Mouse (Mus musculus) limb, embryonic 15.5 days (tissue): ENCODE results near the gene Dennd2a. TPM values are rescaled to one million over a fixed set of nuclear protein-coding genes. Genes with fewer than 3 reads are reported as not detected.
"Not testable (repeated sequence)": the region's sequence is repeated elsewhere in the genome, so short reads cannot be mapped to it uniquely, and the experiment has no call there.

ENCODE experiments used
- ATAC-seq: fragments of 200-750 bp; cut with Nextera tagmentation; 2 replicates; pipeline ENCODE4 v1.8.0; 2017; ENCODE audit warnings: low read depth, moderate TSS enrichment; ENCODE audit not compliant: insufficient number of reproducible peaks, low FRiP score, low TSS enrichment
- H3K27ac ChIP-seq: fragments of 300-500 bp; sonication (generic); 2 replicates; pipeline ENCODE4 v1.5.1; 2015; ENCODE audit warnings: moderate library complexity, mild to moderate bottlenecking, inconsistent platforms
- H3K27me3 ChIP-seq: fragments of 300-500 bp; sonication (generic); 2 replicates; pipeline ENCODE4 v1.6.1; 2015; ENCODE audit warnings: inconsistent platforms
- H3K36me3 ChIP-seq: fragments of 300-500 bp; sonication (generic); 2 replicates; pipeline ENCODE4 v1.6.1; 2015; ENCODE audit warnings: inconsistent platforms
- H3K4me1 ChIP-seq: fragments of 300-500 bp; sonication (generic); 2 replicates; pipeline ENCODE4 v1.6.1; 2015; ENCODE audit warnings: inconsistent platforms
- H3K4me2 ChIP-seq: fragments of 300-500 bp; sonication (generic); 2 replicates; pipeline ENCODE4 v1.6.1; 2015; ENCODE audit warnings: mild to moderate bottlenecking, inconsistent platforms
- H3K4me3 ChIP-seq: fragments of 300-500 bp; sonication (generic); 2 replicates; pipeline ENCODE4 v1.5.1; 2015; ENCODE audit warnings: mild to moderate bottlenecking, inconsistent platforms
- H3K9ac ChIP-seq: fragments of 300-500 bp; sonication (generic); 2 replicates; pipeline ENCODE4 v1.6.1; 2015; ENCODE audit warnings: inconsistent platforms
- H3K9me3 ChIP-seq: fragments of 300-500 bp; sonication (generic); 2 replicates; pipeline ENCODE4 v1.6.1; 2016; ENCODE audit warnings: inconsistent platforms
- WGBS: fragments of 180-500 bp; shearing (Covaris S2); methylation state at CpG from one replicate; pipeline ENCODE4 v1.1.7; 2015; 5-methylcytosine and 5-hydroxymethylcytosine counted together
- polyA plus RNA-seq: library from polyadenylated mRNA; unstranded; fragments of >200 nt; fragmentation: Nextera tagmentation; extraction: Ambion mirVana; gene quantifications from 2 replicates; pipeline ENCODE4 v1.2.1, GENCODE M21; 2015

Dennd2a gene
- polyA plus RNA-seq, 1 experiment from 2014 or later = 21.7 TPM

DNA sequence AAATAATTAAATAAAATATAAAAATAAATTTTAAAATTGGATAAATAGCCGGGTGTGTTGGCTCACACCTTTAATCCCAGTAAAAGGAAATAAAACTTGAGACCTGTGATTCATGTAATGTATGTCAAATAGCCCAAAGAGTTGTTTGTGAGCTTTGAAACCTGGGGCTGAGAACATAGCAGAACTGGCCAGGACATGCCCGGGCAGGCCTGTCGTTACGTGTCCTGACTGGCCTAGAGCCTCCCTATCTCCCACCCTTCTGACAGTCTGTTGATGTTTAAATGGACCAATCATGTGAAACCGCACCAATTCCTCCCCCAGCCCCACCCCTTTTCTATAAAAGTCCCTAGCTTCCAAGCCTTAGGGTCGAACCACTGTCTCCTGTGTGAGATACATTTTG, 120.1 kb downstream of the Dennd2a start:
- not testable (repeated sequence) for H3K9me3 ChIP-seq, H3K27me3 ChIP-seq, H3K9ac ChIP-seq, H3K36me3 ChIP-seq, H3K27ac ChIP-seq, H3K4me3 ChIP-seq, H3K4me1 ChIP-seq, ATAC-seq, H3K4me2 ChIP-seq
- 83% methylated on average over 6 of the region's 6 CpGs for WGBS

DNA sequence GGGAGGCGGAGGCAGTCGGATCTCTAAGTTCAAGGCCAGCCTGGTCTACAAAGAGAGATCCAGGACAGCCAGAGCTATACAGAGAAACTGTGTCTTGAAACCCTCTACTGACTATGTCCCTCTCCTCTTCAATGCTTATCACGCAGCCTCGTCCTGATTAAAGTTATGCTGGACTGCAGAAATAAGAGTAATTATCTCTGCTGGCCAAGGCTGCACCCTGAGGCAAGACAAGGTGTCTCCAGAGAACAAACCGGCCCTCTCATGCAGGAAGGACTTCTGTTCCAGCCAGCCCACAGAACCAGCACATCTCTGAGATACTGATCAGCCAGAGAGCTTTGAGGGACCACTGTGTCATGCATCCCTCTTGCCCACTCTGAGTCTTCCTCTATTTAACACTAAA, 121.8 kb downstream of the Dennd2a start:
- ATAC-seq = no peak
- Histone ChIP-seq H3K36me3 (no peaks in the 10 kb centered on the region), H3K4me2 (no peak overlapping the region), H3K27ac (no peak overlapping the region), H3K27me3 (no peaks in the 10 kb centered on the region), H3K9me3 (no peaks in the 10 kb centered on the region), H3K4me3 (no peak overlapping the region), H3K9ac (no peak overlapping the region), H3K4me1 (no peaks in the 10 kb centered on the region)
- WGBS = 85% methylated on average over 5 of the region's 5 CpGs

DNA sequence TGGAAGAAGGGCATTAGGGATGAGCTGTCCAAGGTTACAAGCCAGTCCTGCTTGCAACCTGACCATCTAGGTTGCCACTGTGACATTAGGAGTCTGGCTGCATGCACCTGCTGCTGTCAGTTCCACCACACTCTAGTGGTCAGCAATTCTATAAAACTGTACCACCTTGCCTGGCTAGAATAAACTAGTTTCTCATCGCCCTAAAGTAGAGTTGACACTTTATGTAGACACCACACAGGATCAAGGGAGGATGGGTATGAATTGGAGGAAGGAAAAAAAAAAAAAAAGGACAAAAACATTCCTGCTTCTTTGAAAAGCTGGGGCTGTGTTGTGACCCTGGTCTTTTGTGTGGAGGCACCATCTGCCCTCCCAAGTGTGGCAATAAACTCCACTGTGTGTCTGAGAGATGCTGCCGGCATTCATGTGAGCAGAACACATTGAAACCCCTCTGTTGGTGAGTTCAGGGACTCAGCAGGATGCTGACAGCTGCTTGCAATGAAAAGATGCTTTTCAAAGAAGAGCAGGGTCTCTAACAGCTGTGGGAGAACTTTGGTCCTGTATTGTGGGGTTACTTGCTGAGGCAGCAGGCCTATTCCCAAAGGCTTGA, 122.7 kb downstream of the Dennd2a start:
- no peaks in the 10 kb centered on the region for H3K4me1 ChIP-seq
- H3K9ac ChIP-seq = no peak overlapping the region
- no peak overlapping the region for H3K27ac ChIP-seq
- no peak for ATAC-seq
- H3K9me3 ChIP-seq = no peaks in the 10 kb centered on the region
- no peak overlapping the region for H3K4me3 ChIP-seq
- no peaks in the 10 kb centered on the region for H3K27me3 ChIP-seq
- H3K36me3 ChIP-seq = no peaks in the 10 kb centered on the region
- 66% methylated on average over 2 of the region's 2 CpGs for WGBS
- H3K4me2 ChIP-seq = no peak overlapping the region

DNA sequence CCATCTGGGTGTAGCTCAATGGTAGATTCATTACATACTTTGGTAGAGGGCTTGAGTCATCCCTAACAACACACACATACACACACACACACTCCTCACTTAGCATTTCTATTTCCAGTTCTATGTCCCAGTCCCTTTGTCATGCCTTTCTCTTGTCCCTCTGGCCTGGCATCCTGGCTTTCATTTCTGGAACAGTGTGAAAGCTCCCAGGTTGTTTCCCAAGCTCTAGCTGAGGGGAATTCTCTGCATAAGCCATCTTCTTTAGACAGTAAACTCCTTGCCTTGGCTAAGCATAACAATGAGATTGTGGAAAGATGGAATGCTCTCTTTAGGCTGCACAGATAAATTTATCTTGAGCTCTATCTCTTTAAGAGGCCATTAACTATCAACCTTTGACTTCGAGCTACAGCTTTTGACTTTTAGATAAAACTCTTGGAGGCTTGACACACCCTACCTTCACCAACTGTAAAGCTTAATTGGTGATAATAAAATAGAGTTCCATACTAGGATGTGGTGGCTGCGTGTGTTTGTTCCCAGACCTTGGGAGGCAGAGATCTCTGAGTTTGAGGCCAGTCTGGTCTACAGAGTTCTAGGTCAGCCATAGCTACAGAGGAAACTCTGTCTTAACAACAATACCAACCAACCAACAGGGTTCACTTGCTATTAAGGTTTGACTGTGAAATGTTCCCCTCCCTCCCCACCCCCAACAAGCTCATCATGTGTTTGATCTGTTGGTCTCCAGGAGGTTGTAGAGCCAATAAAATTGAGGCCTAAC, 123.4 kb downstream of the Dennd2a start:
- Histone ChIP-seq H3K27ac (no peak overlapping the region), H3K4me3 (no peak overlapping the region), H3K9ac (no peak overlapping the region), H3K4me1 (no peaks in the 10 kb centered on the region), H3K4me2 (no peak overlapping the region), H3K9me3 (no peaks in the 10 kb centered on the region), H3K36me3 (no peaks in the 10 kb centered on the region), H3K27me3 (no peaks in the 10 kb centered on the region)
- ATAC-seq = no peak
- 69% methylated on average over 2 of the region's 2 CpGs for WGBS

DNA sequence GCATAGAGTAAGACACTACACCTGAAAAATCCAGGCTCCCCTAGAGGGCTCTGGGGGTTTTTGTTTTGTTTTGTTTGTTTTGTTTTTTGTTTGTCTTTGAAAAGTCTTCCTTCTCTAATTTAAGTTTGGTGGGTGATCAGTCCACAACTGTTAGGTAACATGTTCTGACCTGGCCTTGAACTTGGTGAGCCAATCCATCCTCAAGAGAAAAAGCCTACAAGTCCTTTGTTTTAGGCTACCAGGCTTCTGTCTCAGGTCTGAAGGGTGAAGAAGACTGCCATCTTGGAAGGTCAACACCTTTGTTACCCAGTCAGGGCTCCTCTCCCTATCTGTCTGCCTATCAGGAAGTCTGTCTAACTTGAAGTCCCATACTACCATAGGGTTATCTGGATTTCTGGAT, 124.0 kb downstream of the Dennd2a start:
- Histone ChIP-seq H3K9ac (no peak overlapping the region), H3K4me1 (no peaks in the 10 kb centered on the region), H3K4me2 (no peak overlapping the region), H3K9me3 (no peaks in the 10 kb centered on the region), H3K36me3 (no peaks in the 10 kb centered on the region), H3K4me3 (no peak overlapping the region), H3K27me3 (no peaks in the 10 kb centered on the region), H3K27ac (no peak overlapping the region)
- ATAC-seq = no peak

DNA sequence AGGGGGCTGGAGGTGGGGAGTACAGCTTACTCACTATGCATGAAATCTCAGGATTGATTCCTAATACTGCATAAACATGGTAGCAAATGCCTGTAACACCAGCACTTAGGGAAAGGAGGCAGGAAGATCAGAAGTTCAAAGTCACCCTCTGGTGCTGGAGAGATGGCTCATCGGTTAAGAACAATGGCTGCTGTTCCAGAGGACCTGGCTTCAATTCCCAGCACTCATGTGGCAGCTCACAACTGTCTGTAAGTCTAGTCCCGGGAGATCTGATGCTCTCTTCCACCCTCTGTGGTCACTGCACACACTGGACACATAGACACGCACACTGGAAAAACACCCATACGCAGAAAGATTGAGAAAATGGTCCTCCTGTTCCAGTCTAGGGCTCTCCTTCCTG, 124.5 kb downstream of the Dennd2a start:
- no peaks in the 10 kb centered on the region for H3K27me3 ChIP-seq
- WGBS = 88% methylated on average over 4 of the region's 4 CpGs
- H3K4me1 ChIP-seq = no peaks in the 10 kb centered on the region
- no peak overlapping the region for H3K27ac ChIP-seq
- no peak overlapping the region for H3K4me2 ChIP-seq
- ATAC-seq = no peak
- H3K9me3 ChIP-seq = no peaks in the 10 kb centered on the region
- H3K36me3 ChIP-seq = no peaks in the 10 kb centered on the region
- H3K9ac ChIP-seq = no peak overlapping the region
- H3K4me3 ChIP-seq = no peak overlapping the region

DNA sequence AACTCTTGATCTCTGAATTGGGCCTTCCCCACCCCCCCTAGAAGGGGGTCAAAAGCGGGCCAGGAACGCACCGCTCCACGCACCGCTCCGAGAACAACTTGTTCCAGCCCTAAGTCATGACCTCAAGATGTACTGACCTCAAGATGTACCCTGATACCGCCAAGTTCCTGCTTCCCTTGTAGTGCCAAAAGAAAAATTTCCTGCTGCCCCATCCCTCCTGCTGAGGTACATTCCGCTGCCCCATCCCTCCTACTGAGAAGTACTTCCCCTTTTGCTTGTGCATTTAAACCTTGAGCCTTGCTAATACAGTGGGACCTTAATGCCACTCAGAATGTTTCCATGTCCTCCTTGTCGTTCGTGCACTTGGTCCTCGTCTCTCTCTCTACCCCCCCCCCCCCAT, 126.9 kb downstream of the Dennd2a start:
- WGBS = 76% methylated on average over 11 of the region's 11 CpGs
- Histone ChIP-seq H3K4me1 (no peaks in the 10 kb centered on the region), H3K36me3 (no peaks in the 10 kb centered on the region), H3K27ac (no peak overlapping the region), H3K9me3 (no peaks in the 10 kb centered on the region), H3K9ac (no peak overlapping the region), H3K4me3 (no peak overlapping the region), H3K4me2 (no peak overlapping the region), H3K27me3 (no peaks in the 10 kb centered on the region)
- no peak for ATAC-seq

DNA sequence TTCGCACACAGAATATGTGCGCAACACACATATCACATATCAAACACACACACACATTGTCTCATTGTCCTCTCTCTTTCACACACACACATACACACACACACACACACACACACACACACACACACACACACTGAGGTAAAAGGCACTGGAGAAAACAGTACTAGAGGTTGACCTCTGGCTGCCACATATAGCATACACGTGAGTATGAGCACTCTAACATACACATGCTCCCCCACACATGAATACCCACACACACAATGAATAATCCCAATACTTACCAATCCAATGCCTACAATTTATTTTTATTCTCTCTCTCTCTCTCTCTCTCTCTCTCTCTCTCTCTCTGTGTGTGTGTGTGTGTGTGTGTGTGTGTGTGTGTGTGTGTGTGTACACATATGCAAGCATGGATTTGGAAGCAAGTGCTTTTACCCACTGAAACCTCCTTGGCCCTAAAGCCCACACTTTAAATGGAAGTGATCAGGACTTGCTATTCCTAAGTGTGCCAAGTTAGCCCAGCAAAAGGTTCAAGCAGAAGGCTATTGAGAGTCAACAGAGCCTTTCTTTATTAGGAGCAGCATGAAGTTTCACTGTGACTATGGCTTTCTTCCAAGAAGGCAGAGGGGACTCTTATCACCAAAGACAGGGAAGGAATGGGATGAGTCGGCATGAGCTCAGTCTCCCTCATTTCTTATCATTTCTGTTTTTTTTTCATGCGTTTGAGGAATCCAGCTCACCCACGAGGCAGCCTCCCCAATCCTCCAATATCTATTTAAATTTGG, 128.5 kb downstream of the Dennd2a start:
- H3K9me3 ChIP-seq = no peaks in the 10 kb centered on the region
- no peak overlapping the region for H3K4me3 ChIP-seq
- H3K27me3 ChIP-seq = no peaks in the 10 kb centered on the region
- no peak overlapping the region for H3K27ac ChIP-seq
- H3K4me2 ChIP-seq = no peak overlapping the region
- no peaks in the 10 kb centered on the region for H3K4me1 ChIP-seq
- no peak for ATAC-seq
- WGBS = 82% methylated on average over 6 of the region's 6 CpGs
- H3K36me3 ChIP-seq = no peaks in the 10 kb centered on the region
- no peak overlapping the region for H3K9ac ChIP-seq

DNA sequence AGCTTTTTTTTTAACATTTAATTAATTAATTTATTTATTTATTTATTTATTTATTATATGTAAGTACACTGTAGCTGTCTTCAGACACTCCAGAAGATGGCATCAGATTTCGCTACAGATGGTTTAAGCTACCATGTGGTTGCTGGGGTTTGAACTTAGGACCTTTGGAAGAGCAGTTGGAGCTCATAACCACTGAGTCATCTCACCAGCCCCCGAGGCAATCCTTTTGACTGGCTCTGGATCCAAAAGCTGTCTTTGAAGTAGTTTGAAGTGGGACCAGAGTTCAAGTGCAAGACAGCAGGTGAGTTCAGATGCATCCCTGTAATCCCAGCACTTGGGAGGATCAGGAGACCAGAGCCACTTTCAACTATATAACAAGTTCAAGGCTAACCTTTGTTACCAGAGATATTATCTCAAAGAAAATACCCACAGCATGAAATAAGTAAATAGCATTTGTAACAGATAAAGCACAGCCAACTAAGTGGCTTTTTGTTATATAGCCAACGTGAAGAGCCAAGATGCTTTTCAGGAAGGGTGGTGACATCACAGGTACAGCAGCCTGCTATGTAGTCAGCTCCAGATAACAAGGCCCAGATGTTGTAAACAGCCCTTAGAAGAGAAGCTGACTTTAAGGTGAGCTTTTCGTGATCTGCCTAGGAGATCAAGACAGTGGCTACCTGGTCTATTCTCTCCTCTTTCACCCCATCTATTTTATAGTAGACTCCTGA, 130.2 kb downstream of the Dennd2a start:
- ATAC-seq = no peak
- Histone ChIP-seq H3K36me3 (no peaks in the 10 kb centered on the region), H3K27me3 (peaks cover 7% of the 10 kb centered on the region; the same call in 1 of the 2 replicates), H3K27ac (no peak overlapping the region), H3K4me3 (no peak overlapping the region), H3K4me2 (no peak overlapping the region), H3K9ac (no peak overlapping the region), H3K4me1 (no peaks in the 10 kb centered on the region), H3K9me3 (no peaks in the 10 kb centered on the region)
- 68% methylated on average over 4 of the region's 4 CpGs for WGBS

DNA sequence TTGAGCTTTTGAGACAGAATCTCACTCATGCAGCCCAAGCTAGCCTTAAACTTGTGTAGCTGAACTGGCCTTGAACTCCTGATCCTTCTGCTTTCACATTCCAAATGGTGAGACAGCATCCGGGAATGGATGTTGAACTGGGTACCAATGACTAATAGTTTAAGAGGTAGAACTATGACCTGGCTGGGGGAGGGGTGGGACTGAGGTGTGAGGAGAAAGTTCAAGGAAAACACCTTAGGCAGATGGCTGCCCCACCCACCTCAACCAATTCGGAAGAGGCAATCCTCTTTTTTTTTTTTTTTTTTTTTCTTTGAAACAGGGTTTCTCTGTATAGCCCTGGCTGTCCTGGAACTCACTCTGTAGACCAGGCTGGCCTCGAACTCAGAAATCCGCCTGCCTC, 130.9 kb downstream of the Dennd2a start:
- Histone ChIP-seq H3K9ac (no peak overlapping the region), H3K4me3 (no peak overlapping the region), H3K9me3 (no peaks in the 10 kb centered on the region), H3K27ac (no peak overlapping the region), H3K4me2 (no peak overlapping the region), H3K4me1 (no peaks in the 10 kb centered on the region), H3K36me3 (no peaks in the 10 kb centered on the region), H3K27me3 (peaks cover 11% of the 10 kb centered on the region; the same call in 1 of the 2 replicates)
- WGBS = 73% methylated on average over 4 of the region's 4 CpGs
- ATAC-seq = no peak

DNA sequence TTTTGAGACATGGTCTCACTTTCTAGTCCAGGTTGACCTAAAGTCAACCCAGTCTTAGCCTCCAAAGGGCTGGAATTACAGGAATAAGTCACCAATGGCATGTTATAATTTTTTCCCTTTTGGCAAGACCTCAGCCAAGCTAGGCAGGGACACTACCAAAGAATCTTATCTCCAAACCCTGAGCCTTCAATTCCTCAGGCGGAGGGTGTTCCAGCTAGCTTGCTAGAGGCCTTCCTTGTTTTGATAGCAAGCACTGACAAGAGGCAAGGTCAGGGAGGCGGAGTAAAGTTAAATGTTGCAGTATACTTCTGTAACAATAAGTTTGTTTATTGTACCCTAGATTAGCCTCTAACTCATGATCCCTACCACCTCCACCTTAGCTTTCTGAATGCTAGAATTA, 132.5 kb downstream of the Dennd2a start:
- WGBS = 84% methylated on average over 2 of the region's 2 CpGs
- Histone ChIP-seq H3K4me2 (no peak overlapping the region), H3K36me3 (no peaks in the 10 kb centered on the region), H3K27ac (no peak overlapping the region), H3K9ac (no peak overlapping the region), H3K4me3 (no peak overlapping the region), H3K9me3 (no peaks in the 10 kb centered on the region), H3K4me1 (peaks cover 3% of the 10 kb centered on the region), H3K27me3 (peaks cover 19% of the 10 kb centered on the region; the same call in 1 of the 2 replicates)
- ATAC-seq = no peak

DNA sequence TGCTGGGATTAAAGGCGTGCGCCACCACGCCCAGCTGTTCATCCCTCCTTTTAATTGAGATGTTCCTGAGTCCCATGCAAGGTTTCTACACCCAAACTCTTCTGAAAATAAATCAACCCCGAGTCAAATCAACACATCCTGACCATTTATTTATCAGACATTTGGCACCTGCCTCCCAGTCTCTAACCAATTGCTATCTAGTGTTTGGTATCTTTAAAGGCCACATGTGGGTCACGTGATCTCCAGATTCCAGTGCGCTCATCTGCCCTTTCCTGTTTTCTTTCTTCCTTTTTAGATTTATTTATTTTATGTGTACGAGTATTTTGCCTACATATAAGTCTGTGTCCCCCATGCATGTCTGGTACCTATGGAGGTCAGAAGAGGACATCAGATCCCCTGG, 134.0 kb downstream of the Dennd2a start:
- Histone ChIP-seq H3K27ac (no peak overlapping the region), H3K9me3 (no peaks in the 10 kb centered on the region), H3K36me3 (no peaks in the 10 kb centered on the region), H3K4me3 (no peak overlapping the region), H3K9ac (no peak overlapping the region), H3K4me2 (no peak overlapping the region), H3K4me1 (peaks cover 9% of the 10 kb centered on the region), H3K27me3 (peaks cover 19% of the 10 kb centered on the region; the same call in 1 of the 2 replicates)
- no peak for ATAC-seq
- WGBS = 91% methylated on average over 7 of the region's 7 CpGs
